Mouse (Mus musculus) CH12.LX (cell line): ENCODE data around the gene Mafb. TPM values are rescaled to one million over a fixed set of nuclear protein-coding genes. Genes with fewer than 3 reads are reported as not detected.
A peak's percentile ranks its signal among the peaks of the same experiment; 100 is the strongest.

Experiments used
- DNase-seq: peaks from one replicate; pipeline ENCODE4 v3.0.0-alpha.2; 2013; ENCODE audit errors: extremely low read depth
- H3K27ac ChIP-seq: 2 replicates; pipeline ENCODE4 v1.5.1; 2012; ENCODE audit warnings: low read depth, mild to moderate bottlenecking, control low read depth, moderate library complexity; ENCODE audit not compliant: insufficient read depth
- H3K27me3 ChIP-seq: replicated peaks from 2 replicates; pipeline ENCODE3; 2012; ENCODE audit warnings: inconsistent platforms
- H3K36me3 ChIP-seq, 2 experiments: replicated peaks in 1 of 2; 2 replicates each; pipeline versions ENCODE3 to v1.6.1; 2012; ENCODE audit warnings: inconsistent platforms in 1 of 2, low read length in 1 of 2, mild to moderate bottlenecking in 1 of 2, mixed read lengths in 1 of 2, moderate library complexity in 1 of 2; ENCODE audit not compliant: control insufficient read depth in 1 of 2, insufficient read depth in 1 of 2
- H3K4me1 ChIP-seq, 2 experiments: 2 replicates each; pipeline ENCODE4 v1.6.1; 2012; ENCODE audit warnings: inconsistent platforms in 1 of 2, moderate library complexity in 1 of 2; ENCODE audit not compliant: insufficient read depth in 2 of 2, control insufficient read depth in 1 of 2
- H3K4me2 ChIP-seq: 2 replicates; pipeline ENCODE4 v1.6.1; 2012; ENCODE audit warnings: low read depth, mild to moderate bottlenecking, control low read depth; ENCODE audit not compliant: poor library complexity, insufficient read depth, severe bottlenecking
- H3K4me3 ChIP-seq, 3 experiments: fragments of 150-350 bp in 1 of 3; sonication (generic) in 1 of 3; replicated peaks in 1 of 3; 2 replicates each; pipeline versions ENCODE3 to v1.5.1; 2011 to 2012; ENCODE audit warnings: low read depth in 2 of 3, low read length in 2 of 3, mild to moderate bottlenecking in 2 of 3, moderate library complexity in 2 of 3, control low read depth in 1 of 3, improper control_type of control experiment in 1 of 3, inconsistent platforms in 1 of 3, mixed read lengths in 1 of 3; ENCODE audit not compliant: poor library complexity in 1 of 3
- H3K79me2 ChIP-seq: replicated peaks from 2 replicates; pipeline ENCODE4 v1.6.1; 2012; ENCODE audit warnings: mild to moderate bottlenecking, moderate library complexity; ENCODE audit not compliant: control insufficient read depth, poor library complexity, insufficient read depth, severe bottlenecking; ENCODE audit errors: extremely low read depth
- H3K9ac ChIP-seq: 2 replicates; pipeline ENCODE4 v1.6.1; 2012; ENCODE audit warnings: low read depth, mild to moderate bottlenecking, control low read depth, moderate library complexity; ENCODE audit not compliant: insufficient read depth
- H3K9me3 ChIP-seq: replicated peaks from 2 replicates; pipeline ENCODE3; 2012; ENCODE audit warnings: low read length, inconsistent platforms, mixed read lengths
- BHLHE40 ChIP-seq: IDR thresholded peaks from 2 replicates; pipeline ENCODE4 v1.6.1; 2011; ENCODE audit warnings: mild to moderate bottlenecking, low read depth, low read length, improper control_type of control experiment
- CHD1 ChIP-seq: IDR thresholded peaks from 2 replicates; pipeline ENCODE4 v1.6.1; 2012; ENCODE audit warnings: low read depth, low read length, improper control_type of control experiment, inconsistent platforms
- CHD2 ChIP-seq: IDR thresholded peaks from 2 replicates; pipeline ENCODE4 v1.6.1; 2011; ENCODE audit warnings: low read length, improper control_type of control experiment
- E2F4 ChIP-seq: IDR thresholded peaks from 2 replicates; pipeline ENCODE4 v1.6.1; 2011; ENCODE audit warnings: low read depth, low read length, improper control_type of control experiment; ENCODE audit not compliant: insufficient replicate concordance
- ELF1 ChIP-seq: IDR thresholded peaks from 2 replicates; pipeline ENCODE4 v1.6.1; 2014; ENCODE audit warnings: low read depth, mild to moderate bottlenecking, inconsistent platforms, low read length, improper control_type of control experiment
- EP300 ChIP-seq: IDR thresholded peaks from 2 replicates; pipeline ENCODE4 v1.6.1; 2011; ENCODE audit warnings: low read length, improper control_type of control experiment
- ETS1 ChIP-seq: conservative IDR thresholded peaks from 2 replicates; pipeline ENCODE4 v1.6.1; 2012; ENCODE audit warnings: low read depth, mild to moderate bottlenecking, inconsistent platforms, low read length, improper control_type of control experiment, moderate library complexity
- HCFC1 ChIP-seq: IDR thresholded peaks from 2 replicates; pipeline ENCODE4 v1.6.1; 2012; ENCODE audit warnings: low read depth, mild to moderate bottlenecking, inconsistent platforms, low read length, improper control_type of control experiment
- JUND ChIP-seq: conservative IDR thresholded peaks from 2 replicates; pipeline ENCODE4 v1.6.1; 2011; ENCODE audit warnings: low read depth, low read length, improper control_type of control experiment
- KAT2A ChIP-seq: IDR thresholded peaks from 2 replicates; pipeline ENCODE4 v1.6.1; 2012; ENCODE audit warnings: low read length, improper control_type of control experiment, inconsistent platforms; ENCODE audit not compliant: insufficient replicate concordance
- MAFK ChIP-seq: IDR thresholded peaks from 2 replicates; pipeline ENCODE4 v1.6.1; 2011; ENCODE audit warnings: low read length, improper control_type of control experiment; ENCODE audit not compliant: insufficient replicate concordance
- MEF2A ChIP-seq: IDR thresholded peaks from 2 replicates; pipeline ENCODE4 v1.6.1; 2014; ENCODE audit warnings: low read depth, mild to moderate bottlenecking, inconsistent platforms, low read length, improper control_type of control experiment, borderline replicate concordance
- MXI1 ChIP-seq: IDR thresholded peaks from 2 replicates; pipeline ENCODE4 v1.6.1; 2011; ENCODE audit warnings: mild to moderate bottlenecking, low read depth, low read length, improper control_type of control experiment
- MYC ChIP-seq: IDR thresholded peaks from 2 replicates; pipeline ENCODE4 v1.6.1; 2011; ENCODE audit warnings: low read depth, mild to moderate bottlenecking, improper control_type of control experiment, low read length
- NRF1 ChIP-seq: IDR thresholded peaks from 2 replicates; pipeline ENCODE4 v1.6.1; 2014; ENCODE audit warnings: low read depth, mild to moderate bottlenecking, inconsistent platforms, low read length, improper control_type of control experiment, moderate library complexity
- PAX5 ChIP-seq: IDR thresholded peaks from 2 replicates; pipeline ENCODE4 v1.6.1; 2012; ENCODE audit warnings: low read length, inconsistent platforms, mixed read lengths
- POLR2A ChIP-seq: IDR thresholded peaks from 2 replicates; pipeline ENCODE4 v1.6.1; 2011; ENCODE audit warnings: low read depth, mild to moderate bottlenecking, improper control_type of control experiment, low read length
- POLR2AphosphoS2 ChIP-seq: IDR thresholded peaks from 2 replicates; pipeline ENCODE4 v1.6.1; 2011; ENCODE audit warnings: low read depth, low read length, improper control_type of control experiment
- RCOR1 ChIP-seq: conservative IDR thresholded peaks from 2 replicates; pipeline ENCODE4 v1.6.1; 2012; ENCODE audit warnings: low read depth, mild to moderate bottlenecking, inconsistent platforms, low read length, improper control_type of control experiment
- SIN3A ChIP-seq: IDR thresholded peaks from 2 replicates; pipeline ENCODE4 v1.6.1; 2012; ENCODE audit warnings: low read length, improper control_type of control experiment, inconsistent platforms
- TBP ChIP-seq: conservative IDR thresholded peaks from 2 replicates; pipeline ENCODE4 v1.6.1; 2011; ENCODE audit warnings: low read depth, low read length, improper control_type of control experiment
- UBTF ChIP-seq: IDR thresholded peaks from 2 replicates; pipeline ENCODE4 v1.6.1; 2012; ENCODE audit warnings: low read depth, mild to moderate bottlenecking, inconsistent platforms, low read length, improper control_type of control experiment, moderate library complexity
- ZKSCAN1 ChIP-seq: IDR thresholded peaks from 2 replicates; pipeline ENCODE4 v1.6.1; 2012; ENCODE audit warnings: low read depth, inconsistent platforms, low read length, improper control_type of control experiment, borderline replicate concordance
- ZMIZ1 ChIP-seq: IDR thresholded peaks from 2 replicates; pipeline ENCODE4 v1.6.1; 2012; ENCODE audit warnings: low read depth, mild to moderate bottlenecking, inconsistent platforms, low read length, improper control_type of control experiment
- dilution Hi-C: fragments of 300-500 bp; cut with MboI; formaldehyde crosslinking; loops from 2 replicates; pipeline ENCODE4 v1.14.3; 2020; ENCODE audit warnings: low sequenced_read_pairs; ENCODE audit not compliant: extremely low pct_unique_long_range_greater_than_20kb, extremely low pct_ligation_motif_present
- in situ Hi-C: fragments of 300-500 bp; cut with MboI; formaldehyde crosslinking; loops from 3 replicates; pipeline ENCODE4 v1.14.3; 2019; ENCODE audit warnings: low sequenced_read_pairs, low pct_ligation_motif_present, low pct_unique_long_range_greater_than_20kb, mixed read lengths
- polyA plus RNA-seq: library from polyadenylated mRNA; unstranded; fragments of >175 nt; gene quantifications from 2 replicates; pipeline ENCODE4 v1.2.1, GENCODE M21; 2012; ENCODE audit warnings: low read depth; ENCODE audit not compliant: insufficient read length
- total RNA-seq, 2 experiments: library from RNA; depleted of rRNA; stranded (reverse); fragments of 300-350 nt in 1 of 2; fragments of >200 nt in 1 of 2; gene quantifications; 2 replicates each; pipeline ENCODE4 v1.2.3; 2012 to 2014

Gene Mafb
- total and polyA plus RNA-seq, 3 experiments, result 0.04 to 0.47 (median 0.17) TPM

- Histone ChIP-seq H3K4me1 (peaks cover 2 to 19% of the 10 kb centered on the region in 2 experiments; a peak in 3 of 4 replicates), H3K4me2 (peak overlapping the region; percentile 44), H3K9ac (no peak overlapping the region), H3K36me3 (no peaks in the 10 kb centered on the region), H3K27me3 (no peaks in the 10 kb centered on the region), H3K79me2 (no peaks in the 10 kb centered on the region), H3K9me3 (no peaks in the 10 kb centered on the region), H3K27ac (no peak overlapping the region), H3K4me3 (no peak overlapping the region)
- no peak for TF ChIP-seq POLR2A
- TF ChIP-seq ETS1, result no peak
- no peak for TF ChIP-seq MAFK
- TF ChIP-seq EP300, result no peak
- no peak for TF ChIP-seq E2F4
- TF ChIP-seq CHD1, result no peak
- no peak for TF ChIP-seq ZKSCAN1
- TF ChIP-seq KAT2A, result no peak
- TF ChIP-seq MEF2A, result no peak
- no peak for TF ChIP-seq ZMIZ1
- no peak for DNase-seq
- dilution Hi-C loops, result no loop called here
- in situ Hi-C loops, result no loop called here
Observed at GRCm38 (mm10) chr2:160336053-160336452, 30.8 kb downstream of the Mafb start.

GRCm38 (mm10) chr2:160335043-160335442, 31.8 kb downstream of the Mafb start:
- Histone ChIP-seq H3K4me3 (no peak overlapping the region), H3K36me3 (no peaks in the 10 kb centered on the region), H3K9ac (no peak overlapping the region), H3K4me2 (peak overlapping the region; percentile 82), H3K9me3 (no peaks in the 10 kb centered on the region), H3K4me1 (peaks cover 2 to 19% of the 10 kb centered on the region in 2 experiments; a peak in 3 of 4 replicates), H3K27ac (no peak overlapping the region), H3K79me2 (no peaks in the 10 kb centered on the region), H3K27me3 (no peaks in the 10 kb centered on the region)
- peak; percentile 12 for DNase-seq
- dilution Hi-C loops (no loop called here), in situ Hi-C loops (no loop called here)
- TF ChIP-seq RCOR1, result no peak
- TF ChIP-seq EP300, result peak; percentile 43; the same call in 1 of the 2 replicates

- Histone ChIP-seq H3K36me3 (no peaks in the 10 kb centered on the region), H3K9me3 (no peaks in the 10 kb centered on the region), H3K27me3 (no peaks in the 10 kb centered on the region), H3K4me1 (peaks cover 2 to 19% of the 10 kb centered on the region in 2 experiments; a peak in 3 of 4 replicates), H3K79me2 (no peaks in the 10 kb centered on the region), H3K4me3 (no peak within 1 kb of the TSS), H3K9ac (no peak within 1 kb of the TSS), H3K27ac (no peak within 1 kb of the TSS), H3K4me2 (peak within 1 kb of the TSS; percentile 82)
- DNase-seq, result no peak
- TF ChIP-seq NRF1 (no peak), KAT2A (no peak), PAX5 (no peak), CHD2 (no peak), EP300 (no peak), MXI1 (no peak), MYC (no peak), POLR2AphosphoS2 (no peak), CHD1 (no peak), UBTF (no peak), MAFK (no peak), TBP (no peak), E2F4 (no peak), ELF1 (no peak), BHLHE40 (no peak), SIN3A (no peak), HCFC1 (no peak), JUND (no peak)
- in situ Hi-C loops (no loop called here), dilution Hi-C loops (no loop called here)
Observed at GRCm38 (mm10) chr2:160334111-160334661, 32.7 kb downstream of the Mafb start, which contains the start of gene Gm826. Gm826 (minus strand) TSS chr2:160334162.
